ENCODE assay signal across 11 mouse cellular contexts in genomic region chr5:139536911-139537738, GRCm38 (mm10). TPM values are rescaled to one million over a fixed set of nuclear protein-coding genes. Genes with fewer than 3 reads are reported as not detected.
A peak's percentile ranks its signal among the peaks of the same experiment; 100 is the strongest.
DNase-seq lines count a peak whose midpoint lies in the region; ATAC-seq and TF ChIP-seq lines count a peak whose summit lies in the region.
"Had no signal": no experiment of that assay in that cellular context is flagged by ENCODE, and none has a peak within 500 bp of the region (broad histone marks: within the 10 kb centered on the region; RNA-seq: fewer than 3 reads in every experiment).

No protein-coding gene starts in this region.

- no peak for DNase-seq in kidney, adult 18-20 months
- DNase-seq in embryonic facial prominence, embryonic 10.5 days (ENCODE audit: low spot score) = peak; percentile 44
- no peak for DNase-seq in layer of hippocampus, adult 2 months (ENCODE audit: low spot score in 2 of 2)
- no peak for DNase-seq in heart, postnatal 14 days
- no peak for DNase-seq in stomach, postnatal 0 days (ENCODE audit: low spot score)

- TF ChIP-seq EP300 in stomach, postnatal 0 days (optimal IDR thresholded peaks at IDR 0.05) = no peak

- 7% methylated on average over 18 of the region's 18 CpGs for WGBS in kidney, embryonic 16.5 days
- WGBS in embryonic facial prominence, embryonic 10.5 days = 3% methylated on average over 18 of the region's 18 CpGs
- WGBS in hindbrain, embryonic 16.5 days = 5% methylated on average over 18 of the region's 18 CpGs
- 5% methylated on average over 18 of the region's 18 CpGs for WGBS in neural tube, embryonic 15.5 days
- 24% methylated on average over 18 of the region's 18 CpGs for WGBS in stomach, postnatal 0 days

- TF ChIP-seq CTCF in layer of hippocampus, adult 2 months (conservative IDR thresholded peaks at IDR 0.05) = no peak
- TF ChIP-seq CTCF in stomach, postnatal 0 days (IDR thresholded peaks at IDR 0.05; ENCODE audit: low read depth) = no peak

- peaks cover 76% of the 10 kb centered on the region for H3K27me3 ChIP-seq in kidney, embryonic 16.5 days (ENCODE audit: insufficient read depth, low read length)
- H3K27me3 ChIP-seq in embryonic facial prominence, embryonic 10.5 days (replicated peaks; ENCODE audit: low read depth, poor library complexity, severe bottlenecking) = peaks cover 99% of the 10 kb centered on the region
- peaks cover 38% of the 10 kb centered on the region for H3K27me3 ChIP-seq in hindbrain, embryonic 16.5 days (replicated peaks; ENCODE audit: control insufficient read depth, insufficient read depth, low read length)
- peaks cover 66% of the 10 kb centered on the region for H3K27me3 ChIP-seq in neural tube, embryonic 15.5 days (replicated peaks)
- peaks cover 38% of the 10 kb centered on the region for H3K27me3 ChIP-seq in stomach, postnatal 0 days (ENCODE audit: control insufficient read depth, insufficient read depth, low read length)

- no peak; the same call in 1 of the 2 replicates for ATAC-seq in kidney, embryonic 16.5 days (ENCODE audit: low FRiP score, low TSS enrichment)
- ATAC-seq in hindbrain, embryonic 16.5 days = no peak
- ATAC-seq in neural tube, embryonic 15.5 days (ENCODE audit: low FRiP score) = no peak
- ATAC-seq in stomach, postnatal 0 days (ENCODE audit: low FRiP score, low TSS enrichment) = no peak
- ATAC-seq: liver, postnatal 0 days had no signal

- no peaks in the 10 kb centered on the region for H3K36me3 ChIP-seq in kidney, embryonic 16.5 days (ENCODE audit: insufficient read depth, low read length)
- H3K36me3 ChIP-seq in embryonic facial prominence, embryonic 10.5 days (replicated peaks) = no peaks in the 10 kb centered on the region
- no peaks in the 10 kb centered on the region for H3K36me3 ChIP-seq in hindbrain, embryonic 16.5 days (ENCODE audit: control insufficient read depth, insufficient read depth, low read length)
- no peaks in the 10 kb centered on the region for H3K36me3 ChIP-seq in neural tube, embryonic 15.5 days
- no peaks in the 10 kb centered on the region for H3K36me3 ChIP-seq in stomach, postnatal 0 days (ENCODE audit: control insufficient read depth, insufficient read depth, low read length)
- H3K36me3 ChIP-seq: heart, embryonic 10.5 days had no signal

- H3K9ac ChIP-seq in kidney, embryonic 16.5 days (replicated peaks; ENCODE audit: low read length) = no peak overlapping the region
- no peak overlapping the region for H3K9ac ChIP-seq in hindbrain, embryonic 16.5 days (ENCODE audit: low read depth, low read length)
- H3K9ac ChIP-seq in neural tube, embryonic 15.5 days (replicated peaks) = no peak overlapping the region
- H3K9ac ChIP-seq in stomach, postnatal 0 days (ENCODE audit: low read length) = no peak overlapping the region
- H3K9ac ChIP-seq: liver, postnatal 0 days had no signal

- H3K9me3 ChIP-seq in kidney, embryonic 16.5 days (ENCODE audit: low read length) = no peaks in the 10 kb centered on the region
- no peaks in the 10 kb centered on the region for H3K9me3 ChIP-seq in embryonic facial prominence, embryonic 10.5 days
- no peaks in the 10 kb centered on the region for H3K9me3 ChIP-seq in hindbrain, embryonic 16.5 days (ENCODE audit: control insufficient read depth, low read length)
- H3K9me3 ChIP-seq in neural tube, embryonic 15.5 days (replicated peaks) = no peaks in the 10 kb centered on the region
- H3K9me3 ChIP-seq in stomach, postnatal 0 days (ENCODE audit: control insufficient read depth, low read length) = no peaks in the 10 kb centered on the region
- H3K9me3 ChIP-seq: heart, embryonic 10.5 days had no signal

- intact Hi-C loops in heart, postnatal 14 days (cut with DNase I) = loop anchor here (1.0 to 5.0 kb wide), 2 partner anchors 131 to 215 kb away; no protein-coding TSS in a partner anchor

- peak overlapping the region; percentile 61; the same call in 1 of the 2 replicates for H3K27ac ChIP-seq in kidney, embryonic 16.5 days (ENCODE audit: low read length)
- no peak overlapping the region for H3K27ac ChIP-seq in embryonic facial prominence, embryonic 10.5 days (replicated peaks)
- peak overlapping the region; percentile 60 for H3K27ac ChIP-seq in hindbrain, embryonic 16.5 days (ENCODE audit: low read depth, low read length)
- H3K27ac ChIP-seq in neural tube, embryonic 15.5 days (replicated peaks) = peak overlapping the region; percentile 68
- H3K27ac ChIP-seq in layer of hippocampus, adult 2 months = no peak overlapping the region
- H3K27ac ChIP-seq in stomach, postnatal 0 days (replicated peaks) = no peak overlapping the region
- H3K27ac ChIP-seq: heart, embryonic 10.5 days had no signal

- no peak overlapping the region for H3K4me3 ChIP-seq in kidney, embryonic 16.5 days (ENCODE audit: low read length)
- no peak overlapping the region for H3K4me3 ChIP-seq in embryonic facial prominence, embryonic 10.5 days
- H3K4me3 ChIP-seq in hindbrain, embryonic 16.5 days (ENCODE audit: low read length) = no peak overlapping the region
- no peak overlapping the region for H3K4me3 ChIP-seq in neural tube, embryonic 15.5 days (replicated peaks)
- H3K4me3 ChIP-seq in layer of hippocampus, adult 2 months = no peak overlapping the region
- H3K4me3 ChIP-seq in stomach, postnatal 0 days (ENCODE audit: low read depth, low read length) = no peak overlapping the region
- H3K4me3 ChIP-seq: heart, embryonic 10.5 days had no signal

- peaks cover 28% of the 10 kb centered on the region for H3K4me1 ChIP-seq in kidney, embryonic 16.5 days (ENCODE audit: insufficient read depth, low read length)
- H3K4me1 ChIP-seq in embryonic facial prominence, embryonic 10.5 days = peaks cover 52% of the 10 kb centered on the region
- peaks cover 15% of the 10 kb centered on the region for H3K4me1 ChIP-seq in hindbrain, embryonic 16.5 days (ENCODE audit: control insufficient read depth, insufficient read depth, low read depth, low read length)
- H3K4me1 ChIP-seq in neural tube, embryonic 15.5 days = peaks cover 57% of the 10 kb centered on the region
- no peaks in the 10 kb centered on the region for H3K4me1 ChIP-seq in stomach, postnatal 0 days (replicated peaks; ENCODE audit: control insufficient read depth, insufficient read depth)

- 0 out of 2 replicates have a peak overlapping the region, but pooled peaks have one; percentile 6 for H3K4me2 ChIP-seq in kidney, embryonic 16.5 days (replicated peaks; ENCODE audit: low read depth, low read length)
- H3K4me2 ChIP-seq in hindbrain, embryonic 16.5 days (ENCODE audit: low read length) = peak overlapping the region; percentile 14; the same call in 1 of the 2 replicates
- no peak overlapping the region for H3K4me2 ChIP-seq in neural tube, embryonic 15.5 days
- H3K4me2 ChIP-seq in stomach, postnatal 0 days (replicated peaks; ENCODE audit: low read depth) = no peak overlapping the region

RNA-seq across cellular contexts. Expression of gene Uncx, which starts 6.2 kb away (rescaled TPM):
- 52.8 and 65.4 TPM in 2 replicates for polyA plus RNA-seq in kidney, embryonic 16.5 days (2015; fragmentation: Nextera tagmentation; extraction: Ambion mirVana)
- 3.3 and 4.7 TPM in 2 replicates for polyA plus RNA-seq in embryonic facial prominence, embryonic 10.5 days (2016; fragmentation: Nextera tagmentation; extraction: Ambion mirVana)
- polyA plus RNA-seq in hindbrain, embryonic 16.5 days (2015; fragmentation: Nextera tagmentation; extraction: Ambion mirVana) = 24.9 and 26.7 TPM in 2 replicates
- polyA plus RNA-seq in neural tube, embryonic 15.5 days (2015; fragmentation: Nextera tagmentation; extraction: Ambion mirVana) = 23.7 and 35.3 TPM in 2 replicates
- total RNA-seq in layer of hippocampus, adult 2 months (2021) = not detected
- total RNA-seq in heart, postnatal 14 days (2021) = not detected
- not detected in 2 replicates for polyA plus RNA-seq in stomach, postnatal 0 days (2015; fragmentation: Nextera tagmentation; extraction: Ambion mirVana)
- polyA plus RNA-seq: cortical plate, adult 2 months; liver, postnatal 0 days had no signal

RNA-seq across cellular contexts. Expression of gene Zfand2a, which starts 52.8 kb away (rescaled TPM):
- polyA plus RNA-seq in kidney, embryonic 16.5 days (2015; fragmentation: Nextera tagmentation; extraction: Ambion mirVana) = 10.8 and 13.5 TPM in 2 replicates
- polyA plus RNA-seq in embryonic facial prominence, embryonic 10.5 days (2016; fragmentation: Nextera tagmentation; extraction: Ambion mirVana) = 10.2 and 12.5 TPM in 2 replicates
- 24.5 and 29.3 TPM in 2 replicates for polyA plus RNA-seq in hindbrain, embryonic 16.5 days (2015; fragmentation: Nextera tagmentation; extraction: Ambion mirVana)
- polyA plus RNA-seq in neural tube, embryonic 15.5 days (2015; fragmentation: Nextera tagmentation; extraction: Ambion mirVana) = 22.9 and 23.2 TPM in 2 replicates
- total RNA-seq in layer of hippocampus, adult 2 months (2021) = 10 to 100 TPM; 56.5 to 63.1 TPM
- 10 to 100 TPM; 16.4 to 16.5 TPM for total RNA-seq in heart, postnatal 14 days (2021)
- 5.3 and 6.7 TPM in 2 replicates for polyA plus RNA-seq in stomach, postnatal 0 days (2015; fragmentation: Nextera tagmentation; extraction: Ambion mirVana)

Comparison
In these comparisons a context has a peak if more than half of its experiments do, and no peak if none do; other contexts are left out.
1. H3K27ac ChIP-seq: peak in kidney, embryonic 16.5 days (single experiment), hindbrain, embryonic 16.5 days (single experiment) and neural tube, embryonic 15.5 days (single experiment); none in embryonic facial prominence, embryonic 10.5 days (single experiment), layer of hippocampus, adult 2 months (single experiment) and stomach, postnatal 0 days (single experiment).
2. H3K4me2 ChIP-seq: peak in kidney, embryonic 16.5 days (single experiment) and hindbrain, embryonic 16.5 days (single experiment); none in neural tube, embryonic 15.5 days (single experiment) and stomach, postnatal 0 days (single experiment).